Mouse (Mus musculus) right cerebral cortex, postnatal 10 days (tissue): ENCODE data around the gene Gm45233.
"Not testable (repeated sequence)": the region's sequence is repeated elsewhere in the genome, so short reads cannot be mapped to it uniquely, and the experiment has no call there.

ENCODE experiments used
- DNase-seq, 2 experiments: peaks; one replicate each; pipeline ENCODE4 v3.0.0; 2021; ENCODE audit warnings: low spot score in 2 of 2

Gene Gm45233

DNA sequence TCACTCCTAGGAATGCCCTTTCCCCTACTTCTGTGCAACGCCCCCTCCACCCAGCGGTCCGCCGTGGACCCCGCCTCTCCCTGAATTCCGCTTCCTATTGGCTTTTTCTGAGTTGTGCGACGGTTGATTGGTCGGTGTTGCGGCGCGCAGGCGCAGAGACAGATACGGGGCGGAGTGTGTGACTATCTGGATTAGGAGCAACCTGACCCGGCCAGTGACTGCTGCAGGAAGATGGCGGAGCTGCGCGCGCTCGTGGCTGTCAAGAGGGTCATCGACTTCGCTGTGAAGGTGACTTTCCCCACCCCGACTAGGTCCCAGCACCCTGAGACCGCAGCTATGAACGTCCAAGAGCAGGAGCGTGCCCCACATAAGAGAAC, at the start of gene Gm45233, which contains the start of gene Etfb:
Gene Gm45233 (plus strand): TSS at position 212 of the 377 bp plus-strand sequence.
Gene Etfb (plus strand): TSS at position 167 of the 377 bp plus-strand sequence.
- peak; percentile 97 to 98 for DNase-seq

- DNase-seq: no peak
Observed at GRCm38 (mm10) chr7:43399501-43399900, 44.4 kb upstream of the Gm45233 start.

- no peak for DNase-seq
Observed at GRCm38 (mm10) chr7:43402718-43403117, 41.2 kb upstream of the Gm45233 start.

DNA sequence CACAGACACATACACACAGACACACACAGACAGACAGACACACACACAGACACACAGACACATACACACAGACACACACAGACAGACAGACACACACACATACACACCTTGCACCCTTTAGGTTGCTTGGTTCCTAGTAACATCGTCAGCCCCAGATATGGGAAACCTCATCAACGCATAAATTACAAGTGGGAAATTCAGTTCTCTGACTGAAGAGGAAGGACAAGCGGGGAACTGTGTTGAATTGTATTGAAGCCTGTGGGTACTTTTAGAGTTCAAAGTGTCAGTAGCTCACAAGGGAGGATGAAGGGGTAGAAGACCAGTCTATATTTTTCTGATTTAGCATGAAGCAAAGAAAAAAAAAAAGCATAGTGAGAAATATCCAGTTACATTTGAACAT, 36.4 kb upstream of the Gm45233 start:
- DNase-seq: no peak

DNA sequence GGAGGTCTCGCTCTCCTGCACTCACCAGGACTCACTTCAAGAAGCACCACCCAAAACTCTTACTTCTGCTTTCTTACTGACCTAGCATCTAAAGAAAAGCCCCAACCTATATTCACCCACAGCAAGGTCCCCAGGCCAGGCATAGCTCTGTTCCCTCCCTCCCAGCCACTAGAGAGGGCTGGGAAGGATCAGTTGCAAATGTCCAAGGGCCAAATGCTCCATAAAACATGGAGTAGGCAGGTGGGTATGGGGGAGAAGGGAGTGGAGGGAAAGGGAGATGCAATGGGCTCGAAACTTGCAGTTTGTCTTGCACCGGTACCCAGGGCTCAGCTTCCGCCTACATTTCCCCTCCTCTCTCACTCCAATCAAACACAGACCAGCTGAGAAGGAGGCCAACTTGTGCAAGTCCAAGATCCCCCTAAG, 35.8 kb upstream of the Gm45233 start, which contains the start of gene Siglecg:
Gene Siglecg (plus strand): TSS at position 74 of the 423 bp plus-strand sequence.
- no peak for DNase-seq

DNA sequence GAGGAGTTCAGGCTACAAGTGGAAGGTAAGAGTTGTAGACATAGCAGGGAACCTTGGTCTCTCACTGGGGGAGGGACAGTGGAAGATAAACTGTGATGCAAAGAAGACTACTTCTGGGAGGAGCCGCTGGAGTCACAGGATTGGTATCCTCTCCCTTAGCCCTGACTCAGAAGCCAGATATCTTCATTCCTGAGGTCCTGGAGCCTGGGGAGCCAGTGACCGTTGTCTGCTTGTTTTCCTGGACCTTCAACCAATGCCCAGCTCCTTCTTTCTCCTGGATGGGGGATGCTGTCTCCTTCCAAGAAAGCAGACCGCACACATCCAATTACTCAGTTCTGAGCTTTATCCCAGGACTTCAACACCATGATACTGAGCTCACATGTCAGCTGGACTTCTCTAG, 34.8 kb upstream of the Gm45233 start:
- no peak for DNase-seq

GRCm38 (mm10) chr7:43411724-43412123, 32.2 kb upstream of the Gm45233 start:
- not testable (repeated sequence) for DNase-seq

DNA sequence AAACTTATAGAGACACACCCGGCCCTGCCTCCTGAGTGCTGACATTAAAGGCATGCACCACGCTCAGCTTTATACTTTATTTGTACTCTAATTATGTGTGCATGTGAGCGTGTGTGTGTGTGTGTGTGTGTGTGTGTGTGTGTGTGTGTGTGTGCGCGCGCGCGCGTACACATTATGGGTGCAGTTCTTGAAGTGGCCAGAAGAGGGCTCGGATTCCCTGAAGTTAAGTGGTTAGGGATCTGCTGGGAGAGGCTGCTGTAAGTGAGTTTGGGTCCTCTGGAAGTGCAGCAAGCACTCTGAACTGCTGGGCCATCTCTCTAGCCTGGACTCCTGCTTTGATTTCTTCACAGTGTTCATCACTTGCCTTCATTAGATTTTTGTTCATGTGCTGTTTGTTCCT, 26.6 kb upstream of the Gm45233 start:
- DNase-seq: no peak

DNA sequence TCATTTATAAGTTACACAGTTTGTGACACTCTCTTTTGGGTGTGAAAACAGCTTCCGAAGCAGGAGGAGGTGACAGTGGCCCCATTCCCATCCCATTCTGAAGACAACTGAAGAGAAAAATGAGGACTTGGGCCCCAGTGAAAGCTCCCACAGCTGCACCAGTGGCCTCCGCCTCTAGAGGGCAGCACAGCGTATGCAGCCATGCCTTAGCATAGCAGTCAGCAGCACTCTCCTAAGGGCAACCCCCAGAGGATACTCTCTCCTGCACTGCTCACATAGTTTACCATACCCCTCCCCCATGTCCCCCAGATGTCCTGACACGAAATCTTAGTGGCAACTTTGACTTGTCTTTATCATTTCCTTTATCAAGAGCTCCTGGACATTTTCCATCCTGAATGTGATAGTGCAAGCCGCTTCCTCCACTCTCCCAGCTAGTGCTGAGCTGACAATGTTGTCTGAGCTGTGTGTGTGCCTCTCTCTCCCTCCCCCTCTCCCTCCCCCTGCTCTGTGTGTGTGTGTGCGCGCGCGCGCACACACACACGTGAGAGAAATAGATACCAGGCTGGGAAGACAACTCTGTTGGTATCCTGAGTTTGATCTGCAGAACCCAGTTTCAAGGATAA, 20.8 kb upstream of the Gm45233 start:
- peak; percentile 70 to 84 for DNase-seq

DNA sequence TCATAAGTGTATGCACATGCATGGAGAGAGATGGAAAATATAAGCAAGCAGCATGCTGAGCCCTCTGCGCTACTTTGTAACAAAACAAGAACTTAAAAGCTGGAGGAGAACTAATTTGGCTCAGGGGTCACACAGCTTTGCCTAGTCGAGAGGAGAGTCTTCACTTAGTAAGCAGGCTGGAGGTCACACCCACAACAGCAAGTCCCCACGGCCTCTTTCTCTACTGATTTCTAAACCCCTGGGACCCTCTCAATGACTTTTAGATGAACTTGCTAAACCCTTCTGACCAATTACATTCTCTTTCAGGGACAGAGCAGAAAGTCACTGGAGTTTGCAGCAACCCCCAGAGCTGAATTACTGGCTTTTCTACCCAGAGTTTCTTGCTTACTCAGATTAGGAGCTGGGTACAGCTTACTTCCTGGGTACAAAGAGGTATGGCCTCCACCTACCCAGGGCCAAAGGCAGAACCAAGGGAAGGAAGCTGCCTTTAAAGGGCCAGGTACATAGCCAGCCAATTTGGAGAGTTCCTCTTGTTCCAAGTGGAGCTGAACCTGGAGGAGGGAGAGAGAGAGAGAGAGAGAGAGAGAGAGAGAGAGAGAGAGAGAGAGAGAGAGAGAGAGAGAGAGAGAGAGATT, 19.8 kb upstream of the Gm45233 start:
- DNase-seq: no peak

DNA sequence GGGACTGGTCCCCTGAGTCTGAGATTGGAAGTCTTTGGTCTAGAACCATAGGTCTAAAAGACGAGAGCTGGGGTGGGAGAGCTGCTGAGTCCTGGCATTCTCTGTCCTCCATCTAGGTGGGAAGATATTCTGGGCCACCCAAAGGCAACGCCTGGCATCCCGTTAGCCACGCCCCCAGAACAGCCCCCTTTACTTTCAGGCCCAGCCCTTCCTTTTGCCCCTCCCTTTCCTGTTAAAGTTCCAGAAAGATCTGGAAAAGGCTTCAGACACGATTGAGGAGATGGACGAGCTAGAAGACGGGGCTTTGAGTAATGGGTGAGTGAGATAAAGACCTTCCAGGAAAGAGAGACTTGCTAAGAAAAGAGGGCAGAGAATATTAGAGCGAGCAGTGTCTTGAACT, 16.5 kb upstream of the Gm45233 start, which contains the start of gene Lim2:
Gene Lim2 (plus strand): TSS at position 265 of the 400 bp plus-strand sequence.
- DNase-seq: no peak

- no peak for DNase-seq
Observed at GRCm38 (mm10) chr7:43429500-43429899, 14.4 kb upstream of the Gm45233 start.

DNA sequence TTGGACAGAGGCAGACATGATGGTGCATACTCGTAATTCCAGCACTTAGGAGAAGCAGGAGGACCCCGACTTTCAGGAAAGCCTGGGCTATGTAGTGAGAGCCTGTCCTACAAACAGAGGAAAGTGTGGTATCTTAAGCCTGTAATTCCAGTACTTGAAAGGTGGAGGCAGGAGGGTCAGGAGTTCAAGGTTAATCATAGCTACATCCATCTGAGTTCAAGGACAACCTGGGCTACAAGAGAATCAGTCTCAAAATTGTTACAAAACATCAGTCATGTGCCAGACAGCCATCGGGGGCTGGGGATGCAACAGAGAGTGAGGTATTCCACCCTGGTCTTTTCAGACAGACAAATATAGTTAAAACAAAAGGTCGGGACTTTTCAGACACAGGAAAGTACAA, 11.0 kb upstream of the Gm45233 start:
- no peak for DNase-seq

GRCm38 (mm10) chr7:43434676-43435075, 9.3 kb upstream of the Gm45233 start:
- DNase-seq: no peak

GRCm38 (mm10) chr7:43436341-43437255, 7.3 kb upstream of the Gm45233 start, which contains the start of gene Nkg7:
TSS of gene Nkg7 (plus strand) at chr7:43437073.
- no peak for DNase-seq

GRCm38 (mm10) chr7:43438611-43439010, 5.3 kb upstream of the Gm45233 start:
- DNase-seq: no peak

DNA sequence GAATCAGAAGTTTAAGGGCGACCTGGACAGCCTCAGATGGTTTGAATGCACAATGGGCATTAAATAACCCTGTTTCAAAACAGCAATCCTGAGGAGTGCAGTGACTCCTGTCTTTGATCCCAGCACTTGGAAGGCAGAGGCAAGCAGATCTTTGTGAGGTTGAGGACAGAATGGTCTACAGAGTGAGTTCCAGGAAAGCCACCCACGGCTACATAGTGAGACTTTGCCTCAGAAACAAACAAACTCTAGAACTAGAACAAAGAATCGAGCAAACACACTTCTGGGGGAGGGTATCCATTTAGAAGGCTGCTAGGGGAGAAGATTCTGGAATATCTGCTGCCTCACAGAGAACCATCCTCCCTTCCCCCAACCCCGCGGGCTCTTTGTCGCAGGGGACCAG, 3.4 kb upstream of the Gm45233 start, which contains the start of gene Cldnd2:
Gene Cldnd2 (plus strand): TSS at position 301 of the 400 bp plus-strand sequence.
- no peak for DNase-seq

DNA sequence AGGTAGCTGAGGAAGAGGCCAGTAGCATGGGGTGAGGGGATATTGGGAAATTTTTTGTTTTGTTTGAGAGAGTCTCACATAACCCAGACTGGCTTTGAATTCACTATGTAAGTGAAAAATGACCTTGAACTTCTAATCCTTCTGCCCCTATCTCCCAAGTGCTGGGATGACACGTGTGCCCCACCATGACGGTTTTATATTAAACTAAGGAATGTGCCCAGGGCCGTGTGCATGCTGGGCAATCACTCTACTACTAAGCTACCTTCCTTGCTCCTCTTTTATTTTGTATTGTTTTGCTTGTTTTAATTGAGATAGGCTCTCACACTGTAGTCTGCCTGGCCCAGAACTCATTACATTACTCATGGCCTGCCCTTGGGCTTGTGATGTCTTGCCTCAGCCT, 2.9 kb upstream of the Gm45233 start:
- no peak for DNase-seq

GRCm38 (mm10) chr7:43442684-43443083, 1.2 kb upstream of the Gm45233 start:
- no peak for DNase-seq

- DNase-seq: peak; percentile 77 to 84
Observed at GRCm38 (mm10) chr7:43443126-43443916, 607 bp upstream of the Gm45233 start.

DNA sequence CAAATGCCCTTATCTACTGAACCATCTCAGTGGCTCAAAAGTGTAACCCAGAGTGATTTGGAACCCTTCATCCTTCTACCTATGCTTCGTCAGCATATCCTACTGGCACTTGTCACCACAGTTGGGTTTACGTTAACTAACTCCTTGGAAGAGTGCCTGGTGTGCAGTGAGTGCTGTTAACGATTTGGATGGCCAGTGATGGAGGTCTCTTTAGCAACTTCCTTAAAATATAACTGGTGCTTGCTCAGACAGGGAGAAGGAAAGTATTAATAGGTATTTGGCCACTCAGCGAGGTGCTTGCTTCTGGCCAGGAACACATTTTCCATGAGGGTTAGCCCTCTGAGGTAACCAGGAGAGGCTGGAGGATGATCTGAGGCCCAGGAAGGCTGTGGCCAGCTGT, 3.9 kb downstream of the Gm45233 start:
- no peak for DNase-seq
